Mouse (Mus musculus) liver, embryonic 13.5 days (tissue): ENCODE data around the gene Olfr384. TPM values are rescaled to one million over a fixed set of nuclear protein-coding genes. Genes with fewer than 3 reads are reported as not detected.
"Not testable (repeated sequence)": the region's sequence is repeated elsewhere in the genome, so short reads cannot be mapped to it uniquely, and the experiment has no call there.

Source experiments
- ATAC-seq: fragments of 200-750 bp; cut with Nextera tagmentation; 2 replicates; pipeline ENCODE4 v1.8.0; 2017; ENCODE audit warnings: low read depth, mild to moderate bottlenecking, moderate number of reproducible peaks, moderate library complexity
- DNase-seq: peaks from one replicate; pipeline ENCODE4 v3.0.0; 2022
- H3K27ac ChIP-seq: fragments of 300-500 bp; sonication (generic); 2 replicates; pipeline ENCODE4 v1.5.1; 2015; ENCODE audit warnings: moderate library complexity, mild to moderate bottlenecking, inconsistent platforms
- H3K27me3 ChIP-seq: fragments of 300-500 bp; sonication (generic); 2 replicates; pipeline ENCODE4 v1.6.1; 2015; ENCODE audit warnings: mild to moderate bottlenecking, inconsistent platforms
- H3K36me3 ChIP-seq: fragments of 300-500 bp; sonication (generic); 2 replicates; pipeline ENCODE4 v1.6.1; 2015; ENCODE audit warnings: mild to moderate bottlenecking, inconsistent platforms
- H3K4me1 ChIP-seq: fragments of 300-500 bp; sonication (generic); replicated peaks from 2 replicates; pipeline ENCODE4 v1.6.1; 2015; ENCODE audit warnings: inconsistent platforms
- H3K4me2 ChIP-seq: fragments of 300-500 bp; sonication (generic); 2 replicates; pipeline ENCODE4 v1.6.1; 2015; ENCODE audit warnings: inconsistent platforms, mild to moderate bottlenecking, moderate library complexity
- H3K4me3 ChIP-seq: fragments of 300-500 bp; sonication (generic); replicated peaks from 2 replicates; pipeline ENCODE4 v1.5.1; 2015; ENCODE audit warnings: mild to moderate bottlenecking, inconsistent platforms
- H3K9ac ChIP-seq: fragments of 300-500 bp; sonication (generic); 2 replicates; pipeline ENCODE4 v1.6.1; 2015; ENCODE audit warnings: mild to moderate bottlenecking, inconsistent platforms
- H3K9me3 ChIP-seq: fragments of 300-500 bp; sonication (generic); replicated peaks from 2 replicates; pipeline ENCODE4 v1.6.1; 2016; ENCODE audit warnings: inconsistent platforms
- WGBS: fragments of 180-500 bp; shearing (Covaris S2); methylation state at CpG from one replicate; pipeline ENCODE4 v1.1.7; 2015; ENCODE audit not compliant: insufficient replicate concordance; 5-methylcytosine and 5-hydroxymethylcytosine counted together
- polyA plus RNA-seq: library from polyadenylated mRNA; unstranded; fragments of >200 nt; fragmentation: Nextera tagmentation; extraction: Ambion mirVana; gene quantifications from 2 replicates; pipeline ENCODE4 v1.2.1, GENCODE M21; 2015

The Olfr384 gene
- polyA plus RNA-seq: not detected in 2 replicates

- H3K27me3 ChIP-seq: no peaks in the 10 kb centered on the region
- no peak within 1 kb of the TSS for H3K4me2 ChIP-seq
- H3K27ac ChIP-seq: no peak within 1 kb of the TSS
- ATAC-seq (no peak), DNase-seq (no peak)
- H3K9me3 ChIP-seq: no peaks in the 10 kb centered on the region
- H3K4me1 ChIP-seq: no peaks in the 10 kb centered on the region
- no peak within 1 kb of the TSS for H3K9ac ChIP-seq
- no peak within 1 kb of the TSS for H3K4me3 ChIP-seq
- no peaks in the 10 kb centered on the region for H3K36me3 ChIP-seq
Measured at GRCm38 (mm10) chr11:73598294-73598693, at the start of gene Olfr384. TSS of gene Olfr384 (plus strand) at chr11:73598594.

GRCm38 (mm10) chr11:73579871-73580270 is 18.5 kb upstream of the Olfr384 start:
- 0 out of 2 replicates have a peak, but pooled peaks cover 6% of the 10 kb centered on the region for H3K9me3 ChIP-seq
- no peak overlapping the region for H3K4me2 ChIP-seq
- H3K36me3 ChIP-seq: no peaks in the 10 kb centered on the region
- H3K27ac ChIP-seq: no peak overlapping the region
- no peaks in the 10 kb centered on the region for H3K4me1 ChIP-seq
- no peak for DNase-seq
- ATAC-seq: no peak
- no peak overlapping the region for H3K9ac ChIP-seq
- H3K4me3 ChIP-seq: no peak overlapping the region
- H3K27me3 ChIP-seq: no peaks in the 10 kb centered on the region

- not testable (repeated sequence) for H3K9me3 ChIP-seq, H3K4me3 ChIP-seq, H3K4me1 ChIP-seq, H3K27ac ChIP-seq, H3K9ac ChIP-seq, H3K36me3 ChIP-seq, H3K4me2 ChIP-seq, H3K27me3 ChIP-seq
- peak; percentile 74 for ATAC-seq
- peak; percentile 21 for DNase-seq
- WGBS: 37% methylated on average over 1 of the region's 1 CpGs
Measured at GRCm38 (mm10) chr11:73583188-73583587, 15.2 kb upstream of the Olfr384 start.

DNA sequence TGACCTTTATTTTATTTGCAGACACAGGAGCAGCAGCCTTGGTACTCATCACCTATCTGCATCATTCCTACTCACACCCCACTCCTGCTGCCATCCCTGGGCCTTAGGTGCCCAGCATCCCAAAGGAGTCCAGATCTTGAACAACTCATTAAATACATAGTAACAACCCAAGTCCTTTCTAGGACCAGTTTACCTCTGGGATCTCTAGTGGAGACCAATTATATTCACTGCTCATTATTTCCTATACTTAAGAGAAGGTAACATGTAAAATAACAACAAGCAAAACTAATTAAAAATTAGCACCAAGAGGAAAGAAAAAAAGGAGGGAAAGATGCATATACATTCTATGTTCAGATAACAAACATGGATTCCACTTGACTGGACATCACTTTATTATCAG is 5.5 kb upstream of the Olfr384 start, which contains the start of gene Olfr385:
Gene Olfr385, minus strand, starts transcription at position 101 of the 400 bp plus-strand sequence.
- no peak for ATAC-seq
- no peak within 1 kb of the TSS for H3K27ac ChIP-seq

More for the DNA sequence above, 5.5 kb upstream of the Olfr384 start, which contains the start of gene Olfr385:
- Histone ChIP-seq H3K36me3 (no peaks in the 10 kb centered on the region), H3K4me1 (no peaks in the 10 kb centered on the region), H3K4me2 (no peak within 1 kb of the TSS), H3K9ac (no peak within 1 kb of the TSS), H3K4me3 (no peak within 1 kb of the TSS), H3K27me3 (no peaks in the 10 kb centered on the region), H3K9me3 (no peaks in the 10 kb centered on the region)
- no peak for DNase-seq

Other genes with a start within 250 kb of the Olfr384 start
- not detected in 2 replicates for gene Olfr20, start 247.8 kb upstream of the Olfr384 start, polyA plus RNA-seq
- gene Olfr376, start 227.3 kb upstream of the Olfr384 start, polyA plus RNA-seq: not detected in 2 replicates
- gene Olfr1, start 199.0 kb upstream of the Olfr384 start, polyA plus RNA-seq: not detected in 2 replicates
- gene Olfr378, start 170.1 kb upstream of the Olfr384 start, polyA plus RNA-seq: not detected in 2 replicates
- gene Olfr380, start 141.1 kb upstream of the Olfr384 start, polyA plus RNA-seq: not detected in 2 replicates
- gene Olfr381, start 107.0 kb upstream of the Olfr384 start, polyA plus RNA-seq: not detected in 2 replicates
- not detected in 2 replicates for gene Olfr382, start 81.4 kb upstream of the Olfr384 start, polyA plus RNA-seq
- gene Olfr385, start 5.6 kb upstream of the Olfr384 start, polyA plus RNA-seq: not detected in 2 replicates
- gene Zfp735, start 90.2 kb downstream of the Olfr384 start, polyA plus RNA-seq: not detected in 2 replicates
- gene Olfr389, start 182.1 kb downstream of the Olfr384 start, polyA plus RNA-seq: not detected in 2 replicates
- not detected in 2 replicates for gene Olfr390, start 184.4 kb downstream of the Olfr384 start, polyA plus RNA-seq
- gene Olfr391-ps, start 204.5 kb downstream of the Olfr384 start, polyA plus RNA-seq: not detected in 2 replicates
- not detected in 2 replicates for gene Olfr392, start 218.5 kb downstream of the Olfr384 start, polyA plus RNA-seq